Mouse (Mus musculus) hindbrain, embryonic 12.5 days (tissue): ENCODE results near the gene 6330409D20Rik. TPM values are rescaled to one million over a fixed set of nuclear protein-coding genes. Genes with fewer than 3 reads are reported as not detected.

ENCODE experiments used
- ATAC-seq: fragments of 200-750 bp; cut with Nextera tagmentation; 2 replicates; pipeline ENCODE4 v1.8.0; 2017; ENCODE audit warnings: moderate TSS enrichment; ENCODE audit not compliant: low FRiP score
- H3K27ac ChIP-seq: fragments of 300-500 bp; sonication (generic); 2 replicates; pipeline ENCODE4 v1.5.1; 2016; ENCODE audit warnings: mild to moderate bottlenecking
- H3K27me3 ChIP-seq: fragments of 300-500 bp; sonication (generic); 2 replicates; pipeline ENCODE4 v1.6.1; 2016; ENCODE audit warnings: mild to moderate bottlenecking
- H3K36me3 ChIP-seq: fragments of 300-500 bp; sonication (generic); 2 replicates; pipeline ENCODE4 v1.6.1; 2016; ENCODE audit warnings: mild to moderate bottlenecking
- H3K4me1 ChIP-seq: fragments of 300-500 bp; sonication (generic); 2 replicates; pipeline ENCODE4 v1.6.1; 2016
- H3K4me2 ChIP-seq: fragments of 300-500 bp; sonication (generic); replicated peaks from 2 replicates; pipeline ENCODE4 v1.6.1; 2016; ENCODE audit warnings: mild to moderate bottlenecking
- H3K4me3 ChIP-seq: fragments of 300-500 bp; sonication (generic); 2 replicates; pipeline ENCODE4 v1.5.1; 2016; ENCODE audit warnings: mild to moderate bottlenecking
- H3K9ac ChIP-seq: fragments of 300-500 bp; sonication (generic); 2 replicates; pipeline ENCODE4 v1.6.1; 2016; ENCODE audit warnings: mild to moderate bottlenecking, moderate library complexity
- H3K9me3 ChIP-seq: fragments of 300-500 bp; sonication (generic); replicated peaks from 2 replicates; pipeline ENCODE4 v1.6.1; 2016; ENCODE audit warnings: mild to moderate bottlenecking
- WGBS: fragments of 180-500 bp; shearing (Covaris S2); methylation state at CpG from one replicate; pipeline ENCODE4 v1.1.7; 2016; 5-methylcytosine and 5-hydroxymethylcytosine counted together
- polyA plus RNA-seq: library from polyadenylated mRNA; unstranded; fragments of >200 nt; fragmentation: Nextera tagmentation; extraction: Ambion mirVana; gene quantifications from 2 replicates; pipeline ENCODE4 v1.2.1, GENCODE M21; 2016

The 6330409D20Rik gene
- polyA plus RNA-seq, 1 experiment from 2014 or later, result 2.0 TPM

GRCm38 (mm10) chr2:32769327-32770085 is 28.7 kb upstream of the 6330409D20Rik start:
- Histone ChIP-seq H3K4me1 (peaks cover 21% of the 10 kb centered on the region; the same call in 1 of the 2 replicates), H3K36me3 (no peaks in the 10 kb centered on the region), H3K9ac (no peak overlapping the region), H3K4me2 (no peak overlapping the region), H3K9me3 (no peaks in the 10 kb centered on the region; the same call in 1 of the 2 replicates), H3K27me3 (no peaks in the 10 kb centered on the region), H3K27ac (no peak overlapping the region), H3K4me3 (no peak overlapping the region)
- WGBS, result 64% methylated on average over 5 of the region's 5 CpGs
- ATAC-seq, result no peak

DNA sequence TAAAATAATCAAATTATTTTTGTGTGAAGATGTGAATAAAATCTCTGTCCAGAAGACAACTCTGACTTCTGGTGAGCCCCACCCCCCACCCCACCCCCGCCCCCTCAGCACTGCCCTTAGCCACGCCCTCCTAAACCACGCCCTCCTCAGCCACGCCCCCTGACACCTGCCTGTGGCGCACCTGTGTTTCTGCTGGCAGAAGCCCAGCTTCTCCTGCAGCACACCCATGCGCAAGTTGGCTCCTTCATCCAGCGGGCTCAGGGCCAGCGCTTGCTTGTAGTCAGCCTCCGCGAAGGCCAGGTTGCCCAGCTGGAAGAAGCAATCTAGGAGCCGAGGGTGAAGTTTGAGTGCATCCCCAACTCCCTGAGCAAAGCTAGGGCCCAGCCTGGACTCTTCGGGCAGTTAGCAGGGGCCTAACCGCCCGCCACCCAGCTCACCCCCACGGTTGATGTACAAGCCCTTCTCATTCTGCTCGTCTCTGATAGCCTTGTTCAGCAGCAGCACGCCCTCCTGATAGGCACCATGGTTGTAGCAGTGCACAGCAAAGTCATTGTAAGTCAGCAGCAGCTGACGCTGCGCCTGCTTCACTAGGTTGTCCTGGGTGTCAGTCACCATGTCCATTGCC is 28.0 kb upstream of the 6330409D20Rik start:
- Histone ChIP-seq H3K9ac (no peak overlapping the region), H3K4me3 (no peak overlapping the region), H3K9me3 (no peaks in the 10 kb centered on the region; the same call in 1 of the 2 replicates), H3K36me3 (no peaks in the 10 kb centered on the region), H3K27ac (no peak overlapping the region), H3K27me3 (no peaks in the 10 kb centered on the region), H3K4me1 (peaks cover 21% of the 10 kb centered on the region; the same call in 1 of the 2 replicates), H3K4me2 (no peak overlapping the region)
- ATAC-seq, result no peak
- 51% methylated on average over 18 of the region's 19 CpGs for WGBS

DNA sequence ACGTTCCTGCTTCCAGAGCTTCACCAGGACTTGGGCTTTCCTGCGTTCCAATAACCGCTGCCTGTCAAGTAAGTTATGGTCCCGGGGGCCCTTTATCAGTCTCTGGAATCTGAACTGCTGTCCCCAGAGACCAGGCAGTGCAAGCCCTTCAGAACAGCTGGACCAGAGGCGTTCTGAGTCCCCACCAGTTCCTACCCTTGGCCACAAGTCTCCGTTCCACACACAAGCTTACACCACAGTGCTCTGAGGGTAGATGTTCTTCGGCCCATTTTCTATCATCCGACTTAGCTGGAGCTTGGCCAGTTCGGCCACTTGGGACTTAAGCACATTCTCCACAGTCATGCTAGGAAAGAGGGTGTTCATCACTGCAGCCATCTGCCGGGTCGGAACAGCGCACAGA is 26.4 kb upstream of the 6330409D20Rik start:
- Histone ChIP-seq H3K4me1 (peaks cover 21% of the 10 kb centered on the region; the same call in 1 of the 2 replicates), H3K27ac (no peak overlapping the region), H3K27me3 (no peaks in the 10 kb centered on the region), H3K9ac (no peak overlapping the region), H3K4me2 (no peak overlapping the region), H3K9me3 (no peaks in the 10 kb centered on the region; the same call in 1 of the 2 replicates), H3K4me3 (no peak overlapping the region), H3K36me3 (peaks cover 11% of the 10 kb centered on the region)
- whole genome bisulfite sequencing, result 79% methylated on average over 12 of the region's 12 CpGs
- no peak for ATAC-seq

DNA sequence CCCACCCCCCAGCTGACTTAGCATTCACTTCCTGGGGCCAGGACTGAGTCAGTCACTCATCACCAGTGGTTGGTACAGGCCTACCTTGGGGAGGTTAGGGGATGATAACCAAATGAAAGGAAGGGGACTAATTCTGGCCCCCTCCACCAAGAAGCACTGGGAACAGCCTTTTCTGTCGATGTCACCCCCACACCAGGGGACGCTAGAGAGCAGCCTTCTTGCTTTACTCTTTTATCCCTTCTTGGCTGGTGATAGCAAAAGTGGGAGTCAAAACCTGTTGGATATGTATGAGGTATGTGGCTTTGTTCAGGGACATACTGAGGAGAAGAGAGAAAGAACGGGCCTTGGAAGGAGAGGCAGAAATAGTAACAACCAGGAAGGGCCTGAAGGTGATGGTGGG is 22.5 kb upstream of the 6330409D20Rik start:
- WGBS, result 68% methylated on average over 3 of the region's 3 CpGs
- Histone ChIP-seq H3K4me2 (no peak overlapping the region), H3K4me3 (no peak overlapping the region), H3K9me3 (no peaks in the 10 kb centered on the region), H3K36me3 (peaks cover 34% of the 10 kb centered on the region), H3K27me3 (no peaks in the 10 kb centered on the region), H3K27ac (no peak overlapping the region), H3K9ac (no peak overlapping the region), H3K4me1 (peaks cover 20% of the 10 kb centered on the region)
- ATAC-seq, result no peak

DNA sequence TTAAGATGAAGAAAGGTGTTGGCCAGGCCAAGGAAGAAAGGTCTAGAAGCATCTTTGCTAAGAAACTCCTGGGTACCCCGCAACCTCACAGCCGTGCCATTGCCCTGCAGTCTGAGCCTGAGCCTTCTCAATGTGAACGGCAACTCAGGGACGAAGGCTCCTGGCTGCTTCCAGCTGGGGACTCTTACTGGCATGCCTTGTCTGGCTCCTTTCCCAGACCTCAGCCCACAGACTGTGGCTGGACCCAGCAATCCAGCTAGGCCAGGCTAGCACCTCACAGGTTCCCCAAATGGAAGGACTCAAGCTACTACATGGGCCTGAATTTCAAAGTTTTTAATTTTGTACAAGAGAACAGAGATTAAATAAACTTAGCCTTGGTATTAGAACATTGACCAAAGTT is 21.0 kb upstream of the 6330409D20Rik start:
- no peaks in the 10 kb centered on the region for H3K9me3 ChIP-seq
- no peaks in the 10 kb centered on the region for H3K27me3 ChIP-seq
- H3K4me1 ChIP-seq, result peaks cover 20% of the 10 kb centered on the region
- no peak for ATAC-seq
- peaks cover 34% of the 10 kb centered on the region for H3K36me3 ChIP-seq
- no peak overlapping the region for H3K4me2 ChIP-seq
- no peak overlapping the region for H3K4me3 ChIP-seq
- no peak overlapping the region for H3K27ac ChIP-seq
- H3K9ac ChIP-seq, result no peak overlapping the region
- WGBS, result 90% methylated on average over 4 of the region's 4 CpGs

DNA sequence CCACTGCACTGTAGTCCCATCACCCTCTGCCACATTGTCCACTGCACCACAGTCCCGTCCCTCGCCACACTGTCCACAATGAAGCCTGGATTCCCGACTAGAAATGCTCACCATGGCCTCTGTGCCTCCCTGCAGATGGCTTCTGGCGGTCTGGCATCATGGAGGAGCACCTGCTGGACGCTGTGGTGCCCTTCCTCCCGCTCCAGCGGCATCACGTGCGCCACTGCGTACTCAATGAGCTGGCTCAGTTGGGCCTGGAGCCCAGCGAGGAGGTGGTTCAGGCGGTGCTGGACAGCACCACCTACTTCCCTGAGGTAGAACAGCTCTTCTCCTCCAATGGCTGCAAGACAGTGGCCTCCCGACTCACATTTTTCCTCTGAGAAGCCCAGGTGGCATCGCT is 20.5 kb upstream of the 6330409D20Rik start:
- Histone ChIP-seq H3K36me3 (peaks cover 34% of the 10 kb centered on the region), H3K9ac (no peak overlapping the region), H3K4me2 (no peak overlapping the region), H3K4me1 (peaks cover 16% of the 10 kb centered on the region), H3K4me3 (no peak overlapping the region), H3K27ac (no peak overlapping the region), H3K9me3 (no peaks in the 10 kb centered on the region), H3K27me3 (no peaks in the 10 kb centered on the region)
- 88% methylated on average over 14 of the region's 14 CpGs for WGBS
- no peak for ATAC-seq

GRCm38 (mm10) chr2:32759001-32759400 is 18.2 kb upstream of the 6330409D20Rik start:
- WGBS, result 93% methylated on average over 2 of the region's 2 CpGs
- no peak for ATAC-seq
- H3K36me3 ChIP-seq, result peaks cover 44% of the 10 kb centered on the region
- no peak overlapping the region for H3K27ac ChIP-seq
- peaks cover 16% of the 10 kb centered on the region for H3K4me1 ChIP-seq
- no peak overlapping the region for H3K9ac ChIP-seq
- H3K9me3 ChIP-seq, result no peaks in the 10 kb centered on the region
- no peaks in the 10 kb centered on the region for H3K27me3 ChIP-seq
- no peak overlapping the region for H3K4me3 ChIP-seq
- no peak overlapping the region for H3K4me2 ChIP-seq

DNA sequence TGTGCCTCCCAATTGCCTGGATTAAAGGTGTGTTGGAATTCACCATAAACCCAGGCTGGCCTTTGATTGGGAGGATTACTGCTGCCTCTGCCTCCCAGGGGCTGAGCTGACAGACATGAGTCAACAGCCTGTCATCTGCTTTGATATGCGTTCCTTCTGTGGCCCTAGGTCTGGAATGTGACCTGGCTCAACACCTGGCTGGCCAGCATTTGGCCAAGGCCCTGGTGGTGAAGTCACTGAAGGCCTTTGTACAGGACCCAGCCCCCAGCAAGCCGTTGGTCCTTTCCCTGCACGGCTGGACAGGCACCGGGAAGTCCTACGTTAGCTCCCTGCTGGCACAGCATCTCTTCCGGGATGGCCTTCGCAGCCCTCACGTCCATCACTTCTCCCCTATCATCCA is 17.7 kb upstream of the 6330409D20Rik start:
- Histone ChIP-seq H3K4me2 (no peak overlapping the region), H3K9me3 (no peaks in the 10 kb centered on the region), H3K4me1 (peaks cover 16% of the 10 kb centered on the region), H3K27me3 (no peaks in the 10 kb centered on the region), H3K27ac (no peak overlapping the region), H3K9ac (peak overlapping the region; percentile 84; the same call in 1 of the 2 replicates), H3K4me3 (no peak overlapping the region), H3K36me3 (peaks cover 47% of the 10 kb centered on the region)
- 66% methylated on average over 8 of the region's 8 CpGs for WGBS
- no peak for ATAC-seq

GRCm38 (mm10) chr2:32757056-32757845 is 16.4 kb upstream of the 6330409D20Rik start, which contains the start of gene Tor2a:
Gene Tor2a, plus strand, starts transcription at chr2:32757234.
- ATAC-seq, result peak; percentile 92
- H3K36me3 ChIP-seq, result peaks cover 43% of the 10 kb centered on the region
- no peaks in the 10 kb centered on the region for H3K27me3 ChIP-seq
- H3K9ac ChIP-seq, result peak within 1 kb of the TSS; percentile 84
- peak within 1 kb of the TSS; percentile 71 for H3K4me3 ChIP-seq
- H3K4me2 ChIP-seq, result peak within 1 kb of the TSS; percentile 55
- H3K27ac ChIP-seq, result peak within 1 kb of the TSS; percentile 90
- whole genome bisulfite sequencing, result under 1% methylated on average over 65 of the region's 66 CpGs
- H3K4me1 ChIP-seq, result peaks cover 19% of the 10 kb centered on the region
- H3K9me3 ChIP-seq, result no peaks in the 10 kb centered on the region

DNA sequence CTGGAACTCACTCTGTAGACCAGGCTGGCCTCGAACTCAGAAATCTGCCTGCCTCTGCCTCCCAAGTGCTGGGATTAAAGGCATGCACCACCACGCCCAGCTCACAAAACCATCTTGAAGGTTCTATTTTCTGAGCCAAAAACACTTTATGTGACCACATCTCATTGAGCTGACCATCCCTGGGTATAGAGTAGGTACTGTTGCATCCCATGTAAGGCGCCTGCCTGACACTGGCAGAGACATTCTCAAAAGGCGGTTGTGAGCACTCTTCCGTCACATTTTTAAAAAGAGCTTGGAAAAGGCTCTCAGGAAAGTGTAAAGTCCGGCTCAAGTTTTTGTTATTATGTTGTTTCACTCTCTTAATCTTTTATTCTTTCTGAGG is 15.8 kb upstream of the 6330409D20Rik start:
- Histone ChIP-seq H3K4me2 (peak overlapping the region; percentile 55; the same call in 1 of the 2 replicates), H3K9ac (no peak overlapping the region), H3K36me3 (peaks cover 37% of the 10 kb centered on the region), H3K4me1 (peaks cover 25% of the 10 kb centered on the region), H3K27ac (no peak overlapping the region), H3K4me3 (no peak overlapping the region), H3K27me3 (no peaks in the 10 kb centered on the region), H3K9me3 (no peaks in the 10 kb centered on the region)
- ATAC-seq, result peak; percentile 41; the same call in 1 of the 2 replicates
- 34% methylated on average over 6 of the region's 6 CpGs for WGBS

GRCm38 (mm10) chr2:32752181-32752580 is 11.4 kb upstream of the 6330409D20Rik start:
- H3K9me3 ChIP-seq, result no peaks in the 10 kb centered on the region
- peak overlapping the region; percentile 63; the same call in 1 of the 2 replicates for H3K9ac ChIP-seq
- no peaks in the 10 kb centered on the region for H3K27me3 ChIP-seq
- H3K27ac ChIP-seq, result peak overlapping the region; percentile 88
- H3K4me1 ChIP-seq, result peaks cover 24% of the 10 kb centered on the region
- peak overlapping the region; percentile 35 for H3K4me3 ChIP-seq
- 62% methylated on average over 10 of the region's 10 CpGs for WGBS
- ATAC-seq, result no peak
- H3K36me3 ChIP-seq, result peaks cover 41% of the 10 kb centered on the region
- H3K4me2 ChIP-seq, result peak overlapping the region; percentile 57

DNA sequence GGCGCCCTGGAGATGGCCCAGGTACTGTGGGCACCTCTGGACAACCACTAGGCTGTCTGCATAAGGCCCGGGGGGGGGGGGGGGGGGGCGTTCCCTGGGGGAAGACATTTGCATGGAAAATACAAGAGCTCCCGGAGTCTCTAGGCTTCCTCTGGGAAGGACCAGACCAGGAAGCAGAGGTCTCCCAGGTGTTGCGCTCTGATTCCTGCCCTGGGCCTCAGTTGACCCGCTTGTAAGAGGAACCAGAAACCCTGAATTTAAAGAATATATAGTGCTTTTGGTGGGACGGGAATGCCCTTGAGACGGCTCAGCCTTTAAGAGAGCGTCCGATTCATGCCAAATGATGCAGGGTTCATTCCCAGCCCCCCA is 10.8 kb upstream of the 6330409D20Rik start:
- peak overlapping the region; percentile 63 for H3K9ac ChIP-seq
- no peaks in the 10 kb centered on the region for H3K9me3 ChIP-seq
- peak overlapping the region; percentile 88 for H3K27ac ChIP-seq
- peaks cover 47% of the 10 kb centered on the region for H3K36me3 ChIP-seq
- H3K4me3 ChIP-seq, result peak overlapping the region; percentile 35
- H3K4me1 ChIP-seq, result peaks cover 24% of the 10 kb centered on the region
- WGBS, result 17% methylated on average over 9 of the region's 10 CpGs
- peak overlapping the region; percentile 57 for H3K4me2 ChIP-seq
- no peak for ATAC-seq
- H3K27me3 ChIP-seq, result no peaks in the 10 kb centered on the region
